Comparison of ENCODE assay signal across 11 mouse cellular contexts in the genomic region with DNA sequence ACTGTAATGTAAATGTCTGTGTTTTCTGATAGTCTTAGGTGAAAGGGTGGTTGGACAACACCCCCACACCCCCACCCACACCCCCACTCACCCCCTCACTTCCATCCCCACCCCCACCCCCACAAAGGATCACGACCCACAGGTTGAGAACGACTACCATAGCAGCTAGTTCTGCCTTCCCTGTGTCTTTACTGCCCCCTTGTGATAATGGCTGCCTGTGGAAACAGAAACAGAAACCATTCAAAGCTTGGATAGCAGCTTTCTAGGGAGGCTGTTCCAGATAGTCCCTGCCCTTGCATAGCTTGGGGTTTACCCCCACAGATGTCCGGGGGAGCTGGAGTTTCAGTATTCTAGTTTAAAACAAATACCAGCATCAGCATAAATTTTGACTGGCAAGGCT. TPM values are rescaled to one million over a fixed set of nuclear protein-coding genes. Genes with fewer than 3 reads are reported as not detected.
DNase-seq lines count a peak whose midpoint lies in the region; ATAC-seq and TF ChIP-seq lines count a peak whose summit lies in the region.
"Had no signal": no experiment of that assay in that cellular context is flagged by ENCODE, and none has a peak within 500 bp of the region (broad histone marks: within the 10 kb centered on the region; RNA-seq: fewer than 3 reads in every experiment).

No protein-coding gene starts in this region.

- no peaks in the 10 kb centered on the region for H3K36me3 ChIP-seq in liver, embryonic 14.5 days (replicated peaks; ENCODE audit: control insufficient read depth, insufficient read depth, low read depth)
- no peaks in the 10 kb centered on the region for H3K36me3 ChIP-seq in limb, embryonic 10.5 days
- no peaks in the 10 kb centered on the region for H3K36me3 ChIP-seq in stomach, postnatal 0 days (ENCODE audit: control insufficient read depth, insufficient read depth, low read length)
- H3K36me3 ChIP-seq in hindbrain, embryonic 12.5 days: no peaks in the 10 kb centered on the region
- H3K36me3 ChIP-seq: limb, embryonic 13.5 days; stomach, embryonic 15.5 days had no signal

- intact Hi-C loops in gastrocnemius, postnatal 14 days (cut with DNase I; ENCODE audit: low total_unique reads): no loop called here

- no peak overlapping the region for H3K4me3 ChIP-seq in liver, embryonic 14.5 days (ENCODE audit: insufficient read depth in 1 of 2, low read depth in 2 of 2, low read length in 2 of 2)
- no peak overlapping the region for H3K4me3 ChIP-seq in limb, embryonic 10.5 days
- H3K4me3 ChIP-seq in stomach, postnatal 0 days (ENCODE audit: low read depth, low read length): no peak overlapping the region
- no peak overlapping the region for H3K4me3 ChIP-seq in hindbrain, embryonic 12.5 days
- H3K4me3 ChIP-seq: erythroblast, embryonic 14.5 days; limb, embryonic 13.5 days; stomach, embryonic 15.5 days had no signal

- WGBS in liver, embryonic 14.5 days (ENCODE audit: insufficient replicate concordance): 17% methylated on average over 3 of the region's 3 CpGs
- 28% methylated on average over 3 of the region's 3 CpGs for WGBS in limb, embryonic 10.5 days
- 13% methylated on average over 3 of the region's 3 CpGs for WGBS in stomach, postnatal 0 days
- WGBS in hindbrain, embryonic 12.5 days: 21% methylated on average over 3 of the region's 3 CpGs

- no peak overlapping the region for H3K27ac ChIP-seq in liver, embryonic 14.5 days
- 0 out of 2 replicates have a peak overlapping the region, but pooled peaks have one; percentile 47 for H3K27ac ChIP-seq in limb, embryonic 10.5 days
- no peak overlapping the region for H3K27ac ChIP-seq in stomach, postnatal 0 days (replicated peaks)
- H3K27ac ChIP-seq in hindbrain, embryonic 12.5 days: no peak overlapping the region
- H3K27ac ChIP-seq: limb, embryonic 13.5 days; stomach, embryonic 15.5 days had no signal

- no peak for ATAC-seq in liver, embryonic 14.5 days (ENCODE audit: insufficient read depth)
- ATAC-seq in stomach, postnatal 0 days (ENCODE audit: low FRiP score, low TSS enrichment): 0 out of 2 replicates have a peak, but pooled peaks have one; percentile 40
- ATAC-seq in hindbrain, embryonic 12.5 days (ENCODE audit: low FRiP score): no peak

- H3K27me3 ChIP-seq in liver, embryonic 14.5 days (ENCODE audit: control insufficient read depth, insufficient read depth, low read length): no peaks in the 10 kb centered on the region
- no peaks in the 10 kb centered on the region for H3K27me3 ChIP-seq in limb, embryonic 10.5 days (ENCODE audit: low read depth, poor library complexity, severe bottlenecking)
- no peaks in the 10 kb centered on the region for H3K27me3 ChIP-seq in stomach, postnatal 0 days (ENCODE audit: control insufficient read depth, insufficient read depth, low read length)
- no peaks in the 10 kb centered on the region for H3K27me3 ChIP-seq in hindbrain, embryonic 12.5 days
- H3K27me3 ChIP-seq: limb, embryonic 13.5 days; stomach, embryonic 15.5 days had no signal

- DNase-seq in liver, embryonic 14.5 days (ENCODE audit: low read depth in 3 of 3, low spot score in 3 of 3): no peak
- DNase-seq in liver: no peak
- DNase-seq in MN1 (ENCODE audit: low spot score): peak; percentile 50
- peak; percentile 19 for DNase-seq in c-Kit-positive CD71-negative TER-119-negative erythroid progenitor cells, embryonic 14.5 days (ENCODE audit: low read depth)
- peak; percentile 16 for DNase-seq in gastrocnemius, postnatal 14 days
- peak; percentile 37 for DNase-seq in limb, embryonic 10.5 days (ENCODE audit: low spot score)
- peak; percentile 48 for DNase-seq in stomach, postnatal 0 days (ENCODE audit: low spot score)

- H3K4me2 ChIP-seq in liver, embryonic 14.5 days (ENCODE audit: low read depth): no peak overlapping the region
- H3K4me2 ChIP-seq in stomach, postnatal 0 days (replicated peaks; ENCODE audit: low read depth): no peak overlapping the region
- H3K4me2 ChIP-seq in hindbrain, embryonic 12.5 days (replicated peaks): no peak overlapping the region
- H3K4me2 ChIP-seq: limb, embryonic 13.5 days; stomach, embryonic 15.5 days had no signal

- no peaks in the 10 kb centered on the region for H3K9me3 ChIP-seq in liver, embryonic 14.5 days (ENCODE audit: control insufficient read depth, low read length)
- no peaks in the 10 kb centered on the region for H3K9me3 ChIP-seq in limb, embryonic 10.5 days (replicated peaks)
- no peaks in the 10 kb centered on the region for H3K9me3 ChIP-seq in stomach, postnatal 0 days (ENCODE audit: control insufficient read depth, low read length)
- H3K9me3 ChIP-seq in hindbrain, embryonic 12.5 days (replicated peaks): no peaks in the 10 kb centered on the region
- H3K9me3 ChIP-seq: limb, embryonic 13.5 days; stomach, embryonic 15.5 days had no signal

- no peak overlapping the region for H3K9ac ChIP-seq in liver, embryonic 14.5 days (replicated peaks)
- no peak overlapping the region for H3K9ac ChIP-seq in stomach, postnatal 0 days (ENCODE audit: low read length)
- H3K9ac ChIP-seq in hindbrain, embryonic 12.5 days: no peak overlapping the region
- H3K9ac ChIP-seq: limb, embryonic 13.5 days; stomach, embryonic 15.5 days had no signal

- no peak for TF ChIP-seq EP300 in liver, embryonic 14.5 days (IDR thresholded peaks at IDR 0.05; ENCODE audit: low read depth)
- TF ChIP-seq EP300 in stomach, postnatal 0 days (optimal IDR thresholded peaks at IDR 0.05): no peak

- peak; percentile 51 for TF ChIP-seq CTCF in liver, embryonic 14.5 days (IDR thresholded peaks at IDR 0.05; ENCODE audit: low read depth)
- peak; percentile 79 for TF ChIP-seq CTCF in stomach, postnatal 0 days (IDR thresholded peaks at IDR 0.05; ENCODE audit: low read depth)

- no peaks in the 10 kb centered on the region; a peak in 1 of 4 replicates for H3K4me1 ChIP-seq in liver, embryonic 14.5 days (replicated peaks; ENCODE audit: control insufficient read depth in 2 of 2, insufficient read depth in 2 of 2, low read length in 1 of 2)
- H3K4me1 ChIP-seq in limb, embryonic 10.5 days: peaks cover 51% of the 10 kb centered on the region
- no peaks in the 10 kb centered on the region for H3K4me1 ChIP-seq in stomach, postnatal 0 days (replicated peaks; ENCODE audit: control insufficient read depth, insufficient read depth)
- no peaks in the 10 kb centered on the region for H3K4me1 ChIP-seq in hindbrain, embryonic 12.5 days
- H3K4me1 ChIP-seq: stomach, embryonic 15.5 days had no signal

RNA-seq across cellular contexts. Expression of gene Myrfl, which starts 3.0 kb away (rescaled TPM):
- 0.02 TPM in 1 of 2 replicates, not detected in the other for polyA plus RNA-seq in liver, embryonic 14.5 days (2012; rRNA removed)
- not detected in 2 replicates for polyA plus RNA-seq in liver, embryonic 14.5 days (2014; fragmentation: Nextera tagmentation; extraction: Ambion mirVana)
- under 1 TPM; 0.11 to 0.39 TPM for total RNA-seq in gastrocnemius, postnatal 14 days (2021)
- polyA plus RNA-seq in limb, embryonic 10.5 days (2016; fragmentation: Nextera tagmentation; extraction: Ambion mirVana): 0.04 TPM in 1 of 2 replicates, not detected in the other
- polyA plus RNA-seq in stomach, postnatal 0 days (2015; fragmentation: Nextera tagmentation; extraction: Ambion mirVana): 0.02 TPM in 1 of 2 replicates, not detected in the other
- polyA plus RNA-seq in hindbrain, embryonic 12.5 days (2016; fragmentation: Nextera tagmentation; extraction: Ambion mirVana): 0.17 TPM in 1 of 2 replicates, not detected in the other
- polyA plus RNA-seq: erythroblast, embryonic 14.5 days had no signal

RNA-seq across cellular contexts. Expression of gene Rab3ip, which starts 56.8 kb away (rescaled TPM):
- 6.2 and 6.6 TPM in 2 replicates for polyA plus RNA-seq in liver, embryonic 14.5 days (2012; rRNA removed)
- 7.4 and 7.5 TPM in 2 replicates for polyA plus RNA-seq in liver, embryonic 14.5 days (2014; fragmentation: Nextera tagmentation; extraction: Ambion mirVana)
- total RNA-seq in gastrocnemius, postnatal 14 days (2021): 10 to 100 TPM; 16.2 to 17.3 TPM
- 36.7 and 40.0 TPM in 2 replicates for polyA plus RNA-seq in limb, embryonic 10.5 days (2016; fragmentation: Nextera tagmentation; extraction: Ambion mirVana)
- polyA plus RNA-seq in stomach, postnatal 0 days (2015; fragmentation: Nextera tagmentation; extraction: Ambion mirVana): 13.5 and 14.4 TPM in 2 replicates
- 40.4 and 44.1 TPM in 2 replicates for polyA plus RNA-seq in hindbrain, embryonic 12.5 days (2016; fragmentation: Nextera tagmentation; extraction: Ambion mirVana)

Comparison
In these comparisons a context has a peak if more than half of its experiments do, and no peak if none do; other contexts are left out.
1. DNase-seq: peak in MN1 (single experiment), c-Kit-positive CD71-negative TER-119-negative erythroid progenitor cells, embryonic 14.5 days (single experiment), gastrocnemius, postnatal 14 days (single experiment), limb, embryonic 10.5 days (single experiment) and stomach, postnatal 0 days (single experiment); none in liver, embryonic 14.5 days (0 of 3) and liver (single experiment).